Mouse (Mus musculus) B cell, adult (primary cell): ENCODE data around the gene Zfp566. TPM values are rescaled to one million over a fixed set of nuclear protein-coding genes. Genes with fewer than 3 reads are reported as not detected.

Experiments used
- total RNA-seq: library from RNA; stranded (reverse); gene quantifications from 4 replicates; pipeline ENCODE4 v1.2.4, GENCODE M21; 2023; ENCODE audit not compliant: inconsistent age

The Zfp566 gene
- 5.3 to 7.5 TPM (median 5.8 TPM) in 4 replicates for total RNA-seq

DNA sequence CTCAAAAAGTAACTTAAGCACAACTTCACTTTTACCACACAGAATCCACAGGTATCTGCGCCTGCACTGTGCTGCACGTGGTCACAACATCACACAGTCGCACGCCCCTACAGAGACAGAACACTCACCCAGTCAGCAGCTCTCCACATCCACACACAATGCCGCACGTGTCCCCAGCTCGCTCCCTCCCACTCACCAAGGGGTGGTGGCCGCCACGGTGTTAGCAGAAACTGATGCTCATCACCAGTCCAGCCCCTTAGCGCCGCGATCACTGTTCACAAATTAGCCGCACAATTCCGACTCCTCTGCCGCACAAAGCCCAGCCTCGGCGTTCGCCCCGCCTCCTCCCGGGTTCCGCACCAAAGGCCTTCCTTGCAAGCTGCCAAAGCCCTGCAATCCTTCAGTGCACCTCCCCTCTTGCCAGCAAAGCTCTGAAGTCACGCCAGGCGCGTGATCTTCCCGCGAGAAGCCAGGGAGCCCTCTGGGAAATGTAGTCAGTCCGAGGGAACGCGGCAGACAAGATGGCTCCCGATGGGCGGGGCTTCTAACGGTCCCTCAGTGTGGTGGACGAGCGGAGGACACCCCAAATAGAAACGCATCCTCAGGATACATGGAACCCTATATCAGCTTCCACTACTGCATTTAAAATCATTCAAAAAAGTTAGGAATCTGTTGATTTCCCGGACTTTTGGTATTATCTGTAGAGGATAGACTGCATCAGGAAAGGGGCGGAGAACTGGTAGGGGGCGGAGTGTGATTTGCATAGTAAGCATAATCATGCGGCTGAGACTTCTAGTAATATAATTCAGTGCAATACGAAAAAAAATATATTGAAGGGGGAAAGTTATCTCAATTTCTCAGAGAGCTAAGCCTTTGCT lies at the start of gene Zfp566, which contains the start of gene Gm26920:
Gene Zfp566, minus strand, starts transcription at position 436 of the 878 bp plus-strand sequence.
Gene Gm26920, minus strand, starts transcription at position 319 of the 878 bp plus-strand sequence.

DNA sequence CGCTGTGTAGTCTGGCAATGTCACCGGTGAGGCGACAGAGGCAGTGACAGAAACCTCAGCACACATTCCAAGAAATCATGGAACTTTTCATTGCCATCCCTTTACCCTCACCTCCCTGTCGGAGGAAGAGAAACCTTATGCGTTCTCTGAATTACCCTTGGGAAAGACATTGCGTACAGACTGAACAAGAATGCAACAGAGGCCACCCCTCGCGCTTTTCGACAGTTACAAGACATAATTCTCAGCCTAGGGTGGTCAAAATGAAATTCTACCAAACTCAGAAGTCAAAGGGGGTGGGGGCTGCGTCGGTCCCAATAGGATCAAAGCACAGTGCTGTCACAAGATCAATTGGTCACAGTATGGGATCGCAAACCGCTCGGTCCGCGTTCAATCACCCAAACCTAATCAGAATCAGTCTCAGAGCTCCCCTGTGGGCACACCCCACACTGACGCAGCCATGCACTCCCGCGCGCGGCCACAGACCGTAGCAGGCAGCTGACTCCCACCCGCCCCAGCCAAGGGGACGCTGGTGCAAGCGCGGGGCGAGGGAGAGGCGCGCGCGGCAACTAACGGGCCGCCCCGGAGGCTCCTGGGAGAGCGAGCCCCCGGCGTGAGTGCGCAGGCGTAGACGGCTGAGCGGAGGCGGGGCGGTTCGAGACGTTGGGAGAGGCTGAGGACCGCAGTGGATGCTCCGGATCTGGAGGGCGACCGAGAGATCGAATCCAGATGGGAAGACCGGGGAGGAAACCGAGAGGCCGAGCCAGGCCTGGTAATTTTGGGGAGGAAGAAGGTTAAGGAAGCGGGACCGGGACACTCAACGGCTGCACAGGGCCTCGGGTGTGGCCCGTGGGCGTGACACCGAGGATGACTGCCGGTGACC lies 31.2 kb upstream of the Zfp566 start, which contains the start of gene Zfp382:
Gene Zfp382, plus strand, starts transcription at position 635 of the 880 bp plus-strand sequence.

DNA sequence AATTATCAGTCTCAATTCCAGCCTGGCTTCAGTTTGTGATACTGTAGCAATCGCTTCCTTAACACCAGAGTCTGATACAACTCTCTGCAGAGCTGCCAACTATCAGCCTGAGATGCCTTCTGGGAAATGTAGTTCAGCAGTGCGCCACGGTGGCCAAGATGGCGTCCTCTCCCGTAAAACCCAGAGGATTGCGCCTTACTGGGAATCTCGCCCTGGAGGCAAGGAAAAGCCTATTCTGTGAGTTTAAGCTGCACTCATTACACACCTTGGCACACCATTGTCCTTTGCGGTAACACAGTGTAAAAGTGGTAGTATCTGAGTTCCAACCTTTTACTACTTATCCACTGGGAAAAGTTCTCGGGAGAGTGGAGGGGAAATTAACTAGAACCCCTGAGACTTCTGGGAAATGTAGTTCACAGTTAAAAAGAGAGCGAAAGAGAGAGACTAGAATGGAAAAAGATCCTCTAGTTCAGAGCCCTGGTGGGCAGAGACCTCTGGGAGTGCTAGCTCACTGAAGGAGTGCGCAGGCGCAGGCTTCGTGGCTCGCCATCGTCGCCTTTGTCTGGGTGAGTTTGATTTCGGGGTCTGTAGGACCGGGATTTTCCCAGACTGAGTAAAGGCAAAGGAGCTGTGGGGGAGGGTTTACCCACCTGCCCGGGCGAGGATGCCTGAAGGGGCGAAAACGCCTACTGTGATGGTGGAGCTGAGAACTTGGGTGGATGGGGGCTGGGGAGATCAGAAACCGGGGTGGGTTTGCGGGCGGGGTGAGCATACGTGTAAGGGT lies 4.5 kb upstream of the Zfp566 start, which contains the start of gene Zfp260:
Gene Zfp260, plus strand, starts transcription at position 132 of the 784 bp plus-strand sequence.

DNA sequence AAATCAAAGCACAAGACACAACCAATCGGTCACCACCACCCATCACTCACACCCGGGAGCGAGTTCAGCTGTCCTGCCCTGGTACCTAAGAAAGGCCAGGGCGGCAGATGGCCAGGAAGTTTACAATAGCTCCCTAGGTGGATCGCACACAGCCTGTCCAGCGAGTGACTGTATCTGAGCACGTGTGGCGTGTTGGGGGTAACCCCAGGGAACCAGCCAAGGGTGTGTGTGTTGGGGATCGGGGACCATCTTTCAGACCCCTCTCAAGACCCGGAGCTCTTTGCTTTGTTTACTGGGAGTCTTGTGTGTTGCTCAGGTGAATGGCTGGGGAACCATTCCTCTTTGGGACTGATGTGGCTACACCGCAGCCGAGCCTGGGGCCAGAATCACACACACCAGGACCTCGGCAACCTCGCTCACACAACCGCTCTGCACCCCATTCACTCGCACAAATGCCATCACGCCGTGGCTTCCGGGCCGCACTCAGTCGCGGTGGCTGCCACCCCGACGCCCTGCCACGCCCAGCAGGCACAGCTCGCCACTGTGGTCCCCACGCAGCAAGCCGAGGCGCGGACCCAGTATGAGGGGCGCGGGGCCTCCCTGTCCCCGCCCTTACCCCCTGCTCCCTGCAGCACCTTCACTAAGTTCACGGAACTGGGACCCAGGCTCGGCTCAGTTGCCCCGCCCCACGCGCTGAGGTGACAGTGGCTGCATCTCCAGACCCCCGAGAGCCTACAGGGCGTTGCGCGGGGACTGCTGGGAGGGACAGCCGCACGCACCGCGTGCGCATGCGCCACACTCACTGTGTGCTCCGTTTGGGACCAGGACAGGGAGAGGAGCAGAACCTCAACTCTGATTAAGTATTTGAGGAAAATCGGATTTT lies 17.9 kb downstream of the Zfp566 start, which contains the start of gene Zfp82:
Gene Zfp82, minus strand, starts transcription at position 755 of the 883 bp plus-strand sequence.

DNA sequence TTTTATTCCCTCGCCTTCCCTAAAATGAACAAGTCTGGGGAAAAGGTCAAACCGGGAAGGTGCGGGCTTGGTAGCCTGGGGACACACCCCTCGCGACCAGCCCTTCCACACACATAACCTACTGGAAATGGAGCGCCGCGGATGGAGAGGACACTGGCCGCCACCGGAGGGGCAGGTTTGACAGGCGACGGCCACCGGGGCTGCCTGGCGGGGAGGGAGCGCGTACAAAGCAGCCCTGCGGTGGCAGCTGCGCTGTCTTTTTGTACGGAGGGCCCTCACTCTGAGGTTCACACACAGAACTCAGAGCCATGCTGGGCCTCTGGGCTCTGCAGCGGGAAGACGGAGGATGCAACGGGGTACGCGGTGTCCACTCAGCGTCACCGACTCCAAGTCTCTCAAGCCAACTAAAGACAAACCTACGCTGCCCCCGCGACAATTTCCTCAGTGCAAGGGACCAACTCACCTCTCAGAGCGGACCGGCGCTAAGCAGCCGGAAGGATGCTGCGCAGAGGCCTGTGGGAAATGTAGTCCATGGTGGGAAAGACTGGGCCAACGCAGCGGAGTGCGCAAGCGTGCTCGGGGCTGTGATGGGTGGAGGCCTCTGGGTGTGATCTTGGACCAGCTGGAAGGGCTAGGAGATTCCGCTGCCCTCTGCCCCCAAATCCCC lies 39.3 kb downstream of the Zfp566 start, which contains the start of gene Zfp14:
Gene Zfp14, minus strand, starts transcription at position 499 of the 667 bp plus-strand sequence.

Other genes starting within 250 kb of the Zfp566 start
- gene Zfp940, start 236.9 kb downstream of the Zfp566 start, total RNA-seq, result 5.2 to 8.2 TPM (median 7.2 TPM) in 4 replicates
- gene Zfp420, start 230.5 kb downstream of the Zfp566 start, total RNA-seq, result 12.7 to 14.2 TPM (median 13.4 TPM) in 4 replicates
- gene Zfp27, start 184.0 kb downstream of the Zfp566 start, total RNA-seq, result 8.0 to 14.8 TPM (median 9.0 TPM) in 4 replicates
- gene Zfp383, start 182.3 kb downstream of the Zfp566 start, total RNA-seq, result 4.3 to 5.7 TPM (median 5.1 TPM) in 4 replicates
- 8.4 to 17.9 TPM (median 11.8 TPM) in 4 replicates for gene Zfp74, start 136.4 kb downstream of the Zfp566 start, total RNA-seq
- gene Zfp568, start 106.6 kb downstream of the Zfp566 start, total RNA-seq, result 17.9 to 25.3 TPM (median 22.4 TPM) in 4 replicates
- 3.1 to 4.9 TPM (median 4.0 TPM) in 4 replicates for gene Zfp14, start 39.1 kb downstream of the Zfp566 start, total RNA-seq
- 4.2 to 7.9 TPM (median 5.0 TPM) in 4 replicates for gene Zfp82, start 17.6 kb downstream of the Zfp566 start, total RNA-seq
- gene Gm26920, start 117 bp downstream of the Zfp566 start, total RNA-seq, result not detected in 4 replicates
- gene Zfp260, start 4.2 kb upstream of the Zfp566 start, total RNA-seq, result 23.6 to 31.7 TPM (median 26.5 TPM) in 4 replicates
- 14.6 to 20.9 TPM (median 16.3 TPM) in 4 replicates for gene Zfp382, start 31.4 kb upstream of the Zfp566 start, total RNA-seq
- 41.7 to 52.0 TPM (median 46.8 TPM) in 4 replicates for gene Zfp146, start 79.2 kb upstream of the Zfp566 start, total RNA-seq
- 1.6 TPM in 1 of 4 replicates, not detected in the others for gene Cox7a1, start 93.6 kb upstream of the Zfp566 start, total RNA-seq
- 176 to 190 TPM (median 187 TPM) in 4 replicates for gene Capns1, start 108.3 kb upstream of the Zfp566 start, total RNA-seq
- 33.3 to 43.1 TPM (median 37.9 TPM) in 4 replicates for gene Polr2i, start 141.4 kb upstream of the Zfp566 start, total RNA-seq
- 30.3 to 41.6 TPM (median 35.2 TPM) in 4 replicates for gene Tbcb, start 141.7 kb upstream of the Zfp566 start, total RNA-seq
- not detected in 4 replicates for gene Ovol3, start 145.2 kb upstream of the Zfp566 start, total RNA-seq
- 1.1 to 2.1 TPM (median 1.7 TPM) in 4 replicates for gene Thap8, start 189.6 kb upstream of the Zfp566 start, total RNA-seq
- gene Wdr62, start 189.9 kb upstream of the Zfp566 start, total RNA-seq, result 6.2 to 10.2 TPM (median 6.8 TPM) in 4 replicates
- gene Clip3, start 201.2 kb upstream of the Zfp566 start, total RNA-seq, result not detected in 4 replicates
- 78.4 to 86.3 TPM (median 81.5 TPM) in 4 replicates for gene Alkbh6, start 218.2 kb upstream of the Zfp566 start, total RNA-seq
- gene Syne4, start 224.3 kb upstream of the Zfp566 start, total RNA-seq, result 6.4 to 7.9 TPM (median 6.8 TPM) in 4 replicates
- gene E130208F15Rik, start 231.2 kb upstream of the Zfp566 start, total RNA-seq, result 4.3 to 7.0 TPM (median 5.0 TPM) in 4 replicates
- gene Sdhaf1, start 233.4 kb upstream of the Zfp566 start, total RNA-seq, result 17.6 to 23.6 TPM (median 21.4 TPM) in 4 replicates